Mouse (Mus musculus) c-Kit-positive CD71-negative TER-119-negative erythroid progenitor cells, embryonic 14.5 days (primary cell): ENCODE results near the gene Endou.

Source experiments
- DNase-seq: peaks from one replicate; pipeline ENCODE4 v3.0.0-alpha.2; 2013; ENCODE audit warnings: low read depth

The Endou gene

DNA sequence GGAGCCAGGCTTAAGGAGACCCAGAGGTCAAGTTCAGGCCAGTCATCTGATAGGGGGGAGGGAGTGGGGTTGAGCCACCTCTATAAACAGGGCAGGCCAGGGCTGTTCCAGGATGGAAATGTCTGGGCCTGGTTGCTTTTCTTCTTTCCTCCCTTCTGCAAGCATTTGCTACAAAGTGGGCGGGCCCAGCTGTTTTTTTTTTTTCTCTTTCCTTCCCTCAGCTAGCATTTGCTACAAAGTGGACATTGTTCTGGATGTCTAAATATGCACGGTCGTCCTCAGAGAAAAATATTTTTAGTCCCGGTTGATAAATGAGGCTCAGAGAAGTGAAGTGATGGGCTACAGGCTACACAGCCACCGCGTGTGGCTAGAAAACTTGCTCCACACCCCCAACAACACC, 23.3 kb upstream of the Endou start:
- no peak for DNase-seq

DNA sequence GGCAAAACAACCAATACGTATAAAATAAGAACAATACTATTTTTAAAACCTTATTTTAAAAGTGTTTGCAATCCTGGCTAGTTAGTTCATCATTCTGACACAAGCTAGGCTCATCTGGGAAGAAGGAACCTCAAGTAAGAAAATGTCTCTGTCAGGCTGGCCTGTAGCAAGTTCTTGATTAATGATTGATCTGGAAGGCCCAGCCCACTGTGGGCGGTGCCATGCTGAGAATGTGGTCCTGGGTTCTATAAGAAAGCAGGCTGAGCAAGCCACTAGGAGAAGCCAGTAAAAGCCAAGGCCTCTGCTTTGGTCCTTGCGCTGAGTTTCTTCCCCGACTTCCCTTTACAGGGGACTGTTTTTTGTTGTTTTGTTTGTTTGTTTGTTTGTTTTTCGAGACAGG, 21.4 kb upstream of the Endou start:
- no peak for DNase-seq

DNA sequence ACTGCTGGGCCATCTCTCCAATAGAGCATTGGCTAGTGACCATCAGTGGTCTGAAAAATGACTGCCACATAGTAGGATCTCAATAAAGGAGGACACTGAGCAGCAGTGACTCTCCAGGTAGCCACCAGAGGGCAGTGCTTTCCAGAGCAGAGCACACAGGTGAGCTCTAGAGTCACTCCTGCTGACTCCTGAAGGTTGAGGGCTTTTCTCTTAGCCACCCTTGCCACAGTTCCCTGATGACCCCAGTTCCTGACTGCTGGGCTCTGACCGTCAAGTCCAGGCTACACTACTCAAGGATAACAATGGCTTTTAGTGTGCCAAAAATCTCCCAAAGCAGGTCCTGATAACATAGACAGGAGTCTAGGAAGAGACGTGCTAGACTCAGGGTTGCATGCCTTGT, 20.5 kb upstream of the Endou start:
- no peak for DNase-seq

DNA sequence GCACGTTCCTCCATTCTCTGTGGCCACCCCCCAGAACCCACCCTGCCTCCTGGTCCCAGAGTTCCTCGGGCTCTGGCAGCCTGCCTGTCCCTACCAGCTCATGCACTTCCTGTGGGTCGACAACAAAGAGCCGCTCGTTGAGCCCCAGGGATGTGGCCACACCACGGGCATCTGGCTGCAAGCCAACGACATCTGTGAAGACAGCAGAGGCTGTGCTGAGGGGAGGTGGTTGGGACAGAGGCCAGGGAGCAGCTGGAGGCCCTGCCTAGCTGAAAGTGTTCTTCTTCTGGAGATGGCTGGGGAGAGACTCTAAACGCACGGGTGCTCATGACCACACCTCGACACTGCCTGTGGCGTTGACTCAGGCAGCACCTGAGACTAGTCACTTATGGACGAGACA, 19.6 kb upstream of the Endou start:
- DNase-seq: peak; percentile 56

DNA sequence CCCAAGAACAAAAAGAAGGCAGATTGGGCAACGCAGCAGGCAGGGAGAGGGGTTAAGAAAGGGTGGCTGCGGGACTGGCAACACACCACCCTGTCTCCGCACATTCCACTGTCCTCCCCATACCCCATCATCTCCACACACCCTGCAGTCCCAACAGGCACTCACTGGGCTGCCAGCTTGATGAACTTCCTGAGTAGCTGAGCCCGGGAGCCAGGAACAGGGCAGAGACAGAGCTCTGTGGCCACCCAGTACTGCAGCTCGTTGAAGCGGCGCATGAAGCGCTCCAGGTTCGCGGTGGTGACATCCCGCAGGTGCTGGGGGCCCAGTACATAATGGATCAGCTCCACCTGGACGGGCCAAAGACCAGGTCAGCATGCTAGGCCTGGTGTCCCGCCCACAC, 18.7 kb upstream of the Endou start:
- DNase-seq: no peak

DNA sequence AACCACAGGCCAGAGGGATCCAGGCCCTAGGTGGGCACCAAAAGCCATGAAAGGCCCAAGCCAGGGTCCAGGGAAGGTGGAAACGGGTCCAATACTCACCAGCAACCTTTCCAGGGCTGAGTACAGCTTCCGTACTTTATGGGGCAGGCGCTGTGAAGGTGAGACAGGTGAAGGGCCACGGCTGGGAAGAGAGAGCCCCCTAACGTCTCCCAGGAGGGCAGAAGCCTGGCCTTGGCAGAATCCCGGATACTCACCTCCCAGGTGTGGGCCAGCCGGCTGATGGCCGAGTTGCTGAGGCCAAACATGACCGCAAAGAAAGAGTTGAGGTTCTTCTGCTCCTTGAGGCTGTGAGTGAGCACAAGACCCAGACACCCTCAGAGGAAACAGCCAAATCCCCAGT, 18.3 kb upstream of the Endou start:
- no peak for DNase-seq

DNA sequence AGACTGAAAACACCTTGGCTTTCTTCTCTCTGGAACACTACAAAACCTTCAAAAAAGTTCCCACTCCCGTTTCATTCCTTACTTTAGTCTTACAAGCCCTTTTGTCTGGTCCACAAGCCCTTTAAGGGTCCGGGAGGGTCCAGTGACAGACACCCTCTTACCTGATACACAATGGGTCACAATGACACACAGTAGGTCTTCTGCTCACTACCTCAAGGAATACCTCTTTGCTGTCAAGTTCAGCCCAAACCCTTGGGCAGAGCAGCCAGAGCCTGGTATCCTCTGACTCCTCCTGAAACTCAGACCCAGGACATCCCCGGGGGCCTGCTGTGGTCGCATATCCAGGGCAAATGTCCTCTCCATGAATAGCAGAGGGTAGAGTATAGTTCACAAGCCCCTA, 17.8 kb upstream of the Endou start:
- no peak for DNase-seq

DNA sequence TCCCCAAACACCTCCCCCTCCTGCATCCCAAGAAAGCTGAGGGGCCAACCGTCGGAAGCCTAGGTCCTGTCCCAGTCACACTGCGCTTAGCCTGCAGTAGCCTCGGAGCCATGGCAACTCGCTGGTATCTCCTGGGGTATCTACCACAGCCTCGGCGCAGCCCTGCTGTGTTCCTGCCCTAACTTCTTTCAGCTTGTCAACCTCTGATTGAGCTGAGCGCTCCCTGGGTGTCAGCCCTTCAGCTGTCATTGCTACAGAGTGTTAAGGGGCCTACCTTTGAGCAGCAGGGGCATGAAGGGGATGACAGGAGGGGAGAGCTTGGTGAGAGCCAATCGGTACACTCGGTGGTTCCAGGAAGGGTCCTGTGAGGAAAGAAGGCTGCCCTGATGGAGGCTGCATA, 17.2 kb upstream of the Endou start:
- DNase-seq: no peak

DNA sequence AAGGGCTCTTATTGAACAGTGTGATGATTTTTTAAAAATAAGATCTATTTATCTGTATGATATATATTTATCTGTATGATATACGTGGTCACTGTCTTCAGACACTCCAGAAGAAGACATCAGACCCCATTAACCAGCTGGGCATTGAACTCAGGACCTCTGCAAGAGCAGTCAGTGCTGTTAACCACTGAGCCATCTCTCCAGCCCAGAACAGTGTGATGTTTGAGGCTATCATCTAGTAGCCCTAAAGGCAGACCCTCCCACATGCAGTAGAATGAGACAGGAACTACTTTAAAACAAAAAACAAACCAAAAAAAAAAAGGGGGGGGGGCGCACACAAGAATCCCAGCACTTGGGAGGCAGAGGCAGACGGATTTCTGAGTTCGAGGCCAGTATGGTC, 16.3 kb upstream of the Endou start:
- no peak for DNase-seq

DNA sequence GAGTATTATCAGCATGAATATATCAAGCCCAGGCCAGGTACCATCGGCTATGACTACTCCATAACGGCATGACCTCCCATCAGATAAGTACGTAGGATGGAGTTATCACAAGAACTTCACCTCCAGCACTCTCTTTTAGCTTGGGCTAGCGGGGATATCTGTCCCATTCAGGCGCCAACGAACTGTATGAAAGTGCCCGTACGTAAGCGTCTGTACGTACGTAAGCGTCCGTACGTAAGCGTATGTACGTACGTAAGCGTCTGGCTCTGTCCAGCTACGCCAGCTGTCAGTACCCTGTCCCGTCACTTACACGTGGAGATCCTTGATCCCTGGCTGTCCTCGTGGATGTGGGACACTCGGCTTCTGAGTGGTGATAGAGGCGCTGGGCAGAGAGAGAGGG, 15.6 kb upstream of the Endou start:
- no peak for DNase-seq

DNA sequence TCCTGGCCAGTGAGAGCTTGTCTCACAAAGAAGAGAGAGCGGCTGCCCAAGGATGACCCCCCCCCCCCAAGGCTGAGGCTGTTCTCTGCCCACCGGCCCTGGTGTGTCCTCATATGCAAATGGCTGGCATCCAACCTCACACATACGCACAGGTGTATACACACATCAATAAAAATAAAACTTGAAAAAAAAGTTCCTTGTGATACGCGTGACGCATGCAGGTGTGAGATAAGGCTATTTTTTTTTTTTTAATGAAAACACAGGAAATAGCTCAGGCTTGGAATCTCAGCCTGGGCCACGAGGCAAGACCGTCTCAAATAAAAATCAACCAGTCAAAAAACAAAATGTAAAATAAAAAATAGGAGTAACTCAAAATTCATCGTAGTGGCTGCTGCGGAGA, 15.1 kb upstream of the Endou start:
- DNase-seq: no peak

DNA sequence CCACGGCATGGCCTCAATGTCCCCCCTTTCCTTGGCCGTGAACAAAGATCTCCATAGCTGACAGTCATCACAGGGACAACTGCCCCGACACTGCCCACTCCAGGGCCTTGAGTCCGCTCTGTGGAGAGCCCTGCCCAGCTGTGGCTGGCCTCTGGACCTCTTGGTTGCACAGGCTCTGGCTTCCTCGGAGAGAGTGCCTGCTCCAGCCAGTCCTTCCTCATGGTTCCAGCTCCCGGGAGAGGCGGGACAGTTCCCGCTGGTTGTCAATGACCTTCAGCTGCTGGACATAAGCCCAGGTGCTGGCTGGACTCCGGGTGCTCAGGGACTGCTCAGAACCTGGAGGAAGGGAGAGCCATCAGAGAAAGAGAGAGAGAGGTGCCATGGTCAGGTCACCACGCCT, 14.2 kb upstream of the Endou start:
- no peak for DNase-seq

DNA sequence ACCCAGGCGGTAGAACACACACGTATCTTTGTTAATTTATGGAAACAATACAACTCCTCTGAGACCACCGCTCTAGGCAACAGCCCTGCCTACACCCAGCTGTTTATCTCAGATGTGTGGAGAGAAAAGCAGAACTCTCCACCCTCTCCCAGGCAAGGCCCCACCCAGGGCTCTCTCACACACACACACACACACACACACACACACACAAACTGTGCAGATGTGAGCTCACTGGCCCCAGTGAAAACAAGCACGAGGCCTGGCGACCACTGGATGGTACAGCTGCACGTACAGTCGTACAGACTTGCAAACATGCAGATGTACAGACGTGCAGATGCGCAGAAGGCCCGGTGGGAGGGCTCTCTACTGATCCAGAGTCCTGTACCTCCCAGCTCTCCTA, 13.8 kb upstream of the Endou start:
- peak; percentile 37 for DNase-seq

DNA sequence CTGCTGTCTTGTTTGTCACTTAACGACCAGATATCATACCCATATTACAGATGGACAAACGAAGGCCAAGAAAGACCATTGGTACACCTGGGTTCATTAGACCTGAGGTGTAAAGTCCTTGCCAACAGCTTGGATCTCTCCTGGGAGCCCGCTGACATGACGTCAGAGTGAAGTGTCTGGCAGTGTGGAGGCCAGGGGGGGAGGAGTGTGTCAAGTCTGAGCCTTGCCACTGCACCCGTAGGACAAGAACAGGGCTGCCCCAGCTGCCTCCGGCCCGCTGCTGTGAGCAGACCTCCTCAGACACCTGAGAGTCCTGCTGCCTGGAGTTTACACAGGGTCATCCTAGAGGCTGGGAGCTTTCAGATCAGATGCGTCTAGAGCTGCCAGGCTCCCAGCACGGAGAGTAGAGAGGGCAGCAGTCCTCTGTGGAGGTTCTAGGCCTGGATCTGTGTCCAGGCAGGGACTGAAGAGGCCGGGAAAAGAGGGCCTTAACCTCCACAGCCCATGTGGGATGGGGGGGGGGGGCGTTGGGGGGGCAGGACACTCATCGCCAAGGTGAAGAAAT, 12.9 kb upstream of the Endou start:
- DNase-seq: no peak

DNA sequence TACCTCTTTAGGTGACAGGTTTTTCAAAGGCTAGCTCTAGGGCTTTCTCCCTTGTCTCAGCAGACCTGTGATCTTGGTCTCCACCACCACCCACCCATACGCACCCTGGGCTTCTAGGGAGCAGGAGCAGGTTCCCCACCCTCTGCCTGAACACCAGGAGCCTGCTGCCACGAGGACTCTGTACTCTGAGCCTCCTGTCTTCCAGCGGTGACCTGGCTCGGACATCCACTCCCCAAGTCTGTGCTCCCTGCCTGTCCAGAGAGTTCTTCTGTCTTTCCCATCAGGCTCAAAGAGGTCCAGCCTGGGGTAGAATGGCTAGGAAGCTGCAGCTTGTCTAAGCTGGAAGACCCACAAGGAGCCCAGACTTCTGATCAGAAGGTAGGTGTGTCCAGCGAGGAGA, 12.1 kb upstream of the Endou start:
- no peak for DNase-seq

DNA sequence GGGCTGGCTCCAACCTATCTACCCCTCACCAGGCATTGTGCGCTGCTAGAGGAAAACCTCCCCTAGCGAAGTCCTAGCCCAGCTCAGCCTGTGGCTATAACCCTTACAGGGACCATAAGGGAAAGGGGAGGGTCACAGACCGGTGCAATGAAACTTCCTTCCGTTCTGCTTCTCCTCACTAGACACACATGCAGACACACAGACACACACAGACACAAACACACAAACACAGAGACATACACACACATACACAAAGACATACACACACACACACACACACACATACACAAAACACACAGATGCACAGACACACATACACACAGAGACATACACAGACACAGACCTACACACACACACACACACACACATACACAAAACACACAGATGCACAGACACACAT, 11.5 kb upstream of the Endou start:
- no peak for DNase-seq

DNA sequence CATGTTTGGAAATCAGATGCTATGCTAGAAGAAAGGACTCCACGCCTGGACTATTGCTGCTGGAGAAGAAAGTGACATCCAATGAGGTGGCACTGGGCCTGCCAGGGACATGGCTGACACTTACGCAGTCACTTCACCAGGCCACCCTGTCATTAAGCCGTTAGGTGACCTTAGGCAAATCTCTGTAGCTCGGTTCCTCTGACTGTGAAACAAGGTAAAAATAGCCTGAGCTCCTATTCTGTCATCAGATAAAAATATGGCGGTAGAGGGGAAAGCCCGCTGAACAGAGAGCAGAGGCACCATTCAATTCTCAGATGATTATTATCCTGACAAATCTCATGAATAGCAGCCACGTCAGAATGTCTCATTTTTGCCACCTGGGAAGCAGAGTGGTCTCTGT, 10.9 kb upstream of the Endou start:
- DNase-seq: no peak

DNA sequence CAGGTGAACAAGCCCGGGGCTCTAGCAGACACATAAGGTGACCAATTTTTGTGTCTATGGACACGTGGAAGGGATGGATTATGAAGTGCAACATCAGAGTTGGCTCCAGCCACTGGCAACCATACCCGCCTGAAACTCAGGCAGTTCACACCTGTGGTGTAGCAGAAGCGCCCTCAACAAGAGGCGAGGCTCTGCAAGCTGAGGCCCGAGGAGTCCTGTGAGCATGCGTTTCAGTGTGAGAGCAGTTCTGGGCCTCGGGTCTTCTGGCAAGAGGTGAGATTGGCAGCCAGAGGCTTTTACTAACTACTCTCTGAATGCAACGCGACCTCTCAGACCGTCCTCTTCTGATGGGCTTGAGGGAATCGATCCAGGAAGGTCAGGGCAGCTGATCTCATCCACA, 10.5 kb upstream of the Endou start:
- DNase-seq: no peak

DNA sequence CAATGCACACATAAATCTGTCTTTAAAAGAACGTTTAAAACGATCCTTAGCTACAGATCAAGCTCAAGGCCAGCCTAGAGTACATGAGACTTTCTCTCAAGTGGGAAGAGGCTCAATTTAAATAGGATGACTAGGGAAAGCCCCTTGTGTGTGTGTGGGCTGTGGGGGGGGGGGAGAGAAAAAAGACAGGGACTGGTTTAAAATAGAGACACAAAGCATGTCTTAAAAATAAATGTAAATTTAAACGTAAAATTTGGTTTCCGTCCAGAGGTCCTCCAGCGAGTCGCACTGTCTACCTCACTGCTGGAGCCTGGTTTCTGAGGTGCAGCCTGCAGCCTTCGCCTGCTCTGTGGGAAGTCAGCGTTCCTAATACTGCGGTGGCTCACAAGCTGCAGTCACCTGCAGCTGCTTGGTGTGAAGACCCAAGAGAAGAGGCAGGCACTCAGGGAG, 9.2 kb upstream of the Endou start:
- no peak for DNase-seq

DNA sequence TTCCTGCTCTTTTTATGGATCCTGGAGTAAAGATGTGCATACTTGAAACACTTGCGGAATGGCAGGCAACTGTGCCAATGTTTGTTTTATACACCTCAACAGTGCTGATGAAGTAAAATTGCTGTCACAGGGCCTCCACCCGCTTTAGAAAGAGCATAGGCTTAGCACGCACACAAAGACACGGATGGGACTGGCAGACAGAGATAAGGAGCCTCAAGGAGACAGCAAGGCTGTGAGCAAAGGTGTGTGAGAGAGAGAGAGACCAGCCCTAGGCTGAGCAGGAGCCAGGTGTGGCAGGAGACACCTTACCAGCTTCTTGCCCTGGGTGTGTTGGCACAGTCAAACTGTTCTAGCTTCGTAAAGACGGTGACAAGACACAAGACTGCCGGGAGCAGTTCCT, 7.8 kb upstream of the Endou start:
- no peak for DNase-seq

DNA sequence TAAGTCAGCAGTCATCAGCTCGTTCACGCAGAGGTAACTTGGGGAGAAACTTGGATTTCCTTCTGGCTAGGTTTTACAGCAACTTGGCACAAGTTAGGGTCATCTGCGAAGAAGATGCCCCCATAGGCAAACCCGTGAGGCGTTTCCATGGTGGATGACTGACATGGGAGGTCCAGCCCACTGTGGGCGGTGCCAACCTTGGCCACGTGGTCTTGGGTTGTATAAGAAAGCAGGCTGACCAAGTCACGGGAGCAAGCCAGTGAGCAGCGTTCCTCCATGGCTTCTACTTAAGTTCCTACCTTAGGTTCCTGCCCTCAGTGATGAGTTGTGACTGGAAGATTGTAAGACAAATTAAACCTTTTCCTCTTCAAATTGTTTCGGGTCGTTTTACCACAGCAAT, 849 bp upstream of the Endou start:
- no peak for DNase-seq

DNA sequence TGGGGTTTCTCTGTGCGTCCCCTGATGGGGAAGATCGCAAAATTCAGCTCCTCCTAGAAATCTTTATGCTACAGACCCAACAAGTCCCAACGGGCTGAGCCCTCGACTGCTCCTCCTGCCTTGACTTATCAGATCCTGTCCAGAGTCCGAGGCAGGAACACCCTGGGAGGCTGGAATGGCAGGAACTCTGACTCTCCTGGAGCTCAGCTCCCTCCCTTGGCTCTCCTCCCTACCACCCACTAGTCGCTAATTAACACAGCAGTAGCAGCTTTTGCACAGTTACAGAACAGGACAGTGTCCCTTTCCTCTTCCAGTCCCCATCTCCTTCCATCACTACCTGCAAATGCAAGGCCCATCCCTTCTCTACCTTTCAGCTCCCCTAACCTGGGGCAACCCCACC, 774 bp downstream of the Endou start:
- no peak for DNase-seq

DNA sequence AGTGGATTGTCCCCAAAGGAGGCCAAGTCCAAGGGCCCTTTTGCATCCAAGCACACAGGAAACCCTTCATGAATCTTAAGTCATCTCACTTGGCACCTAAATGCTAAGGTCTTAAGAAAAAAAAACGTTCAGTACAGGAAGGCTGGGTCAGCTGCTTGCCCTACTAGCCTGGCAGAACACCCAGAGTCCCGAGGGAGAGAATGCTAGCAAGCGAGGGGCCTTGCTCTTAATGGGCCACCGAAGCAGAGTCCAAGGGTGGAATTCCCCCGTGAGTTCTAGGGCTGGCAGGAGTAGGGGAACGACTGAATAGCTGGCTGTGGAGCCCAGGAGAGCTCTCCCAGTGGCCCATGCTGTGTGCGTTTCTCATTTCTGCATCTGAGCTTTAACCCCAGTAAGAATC, 2.3 kb downstream of the Endou start:
- no peak for DNase-seq

DNA sequence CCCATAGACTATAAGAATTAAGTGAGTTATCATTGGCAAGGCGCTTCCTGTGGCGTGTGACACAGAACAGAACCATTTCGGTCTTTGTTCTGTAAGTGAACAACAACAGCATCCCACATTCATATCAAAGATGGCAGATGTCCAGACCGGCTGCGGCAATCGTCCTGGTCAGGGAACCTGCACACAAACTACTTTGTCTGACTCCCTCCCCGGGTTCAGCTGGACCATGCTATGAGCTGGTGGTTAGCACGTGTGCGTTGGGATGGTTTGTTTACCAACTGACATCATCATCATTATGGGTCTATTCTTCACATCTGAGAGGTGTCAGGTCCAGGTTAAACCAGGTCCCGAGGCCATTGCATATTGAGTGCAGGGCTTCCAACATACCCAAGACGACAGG, 2.7 kb downstream of the Endou start:
- DNase-seq: no peak

DNA sequence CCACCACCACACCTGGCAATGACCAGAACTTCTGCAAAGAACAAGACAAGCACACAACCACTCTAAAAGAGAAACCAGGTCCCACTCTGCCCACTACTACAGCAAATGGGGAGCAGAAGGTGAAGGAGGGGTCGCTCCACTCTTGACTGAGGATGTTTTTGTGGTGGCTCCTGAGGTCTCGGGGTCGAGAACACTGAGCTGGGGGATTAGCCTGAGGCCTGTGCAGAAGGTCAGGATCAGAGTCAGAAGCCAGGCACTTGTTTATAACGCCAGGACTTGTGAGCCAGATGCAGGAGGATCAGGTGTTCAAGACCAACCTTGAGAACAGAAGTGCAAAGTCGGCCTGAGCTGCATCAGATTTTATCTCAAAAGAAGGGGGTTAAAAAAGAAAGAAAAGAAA, 3.6 kb downstream of the Endou start:
- no peak for DNase-seq
